8 mouse cellular contexts compared by ENCODE assay signal in genomic region chr14:16434396-16435171, GRCm38 (mm10).
DNase-seq lines count a peak whose midpoint lies in the region; ATAC-seq and TF ChIP-seq lines count a peak whose summit lies in the region.
"Had no signal": no experiment of that assay in that cellular context is flagged by ENCODE, and none has a peak within 500 bp of the region (broad histone marks: within the 10 kb centered on the region; RNA-seq: fewer than 3 reads in every experiment).

No protein-coding gene starts in this region.

- H3K4me1 ChIP-seq in MEL (ENCODE audit: control insufficient read depth in 1 of 2, insufficient read depth in 2 of 2, low read length in 2 of 2), result no peaks in the 10 kb centered on the region
- no peaks in the 10 kb centered on the region for H3K4me1 ChIP-seq in embryonic facial prominence, embryonic 10.5 days
- peaks cover 20% of the 10 kb centered on the region for H3K4me1 ChIP-seq in heart, embryonic 15.5 days (replicated peaks)
- no peaks in the 10 kb centered on the region for H3K4me1 ChIP-seq in lung, embryonic 15.5 days

- WGBS in embryonic facial prominence, embryonic 10.5 days, result 63% methylated on average over 3 of the region's 3 CpGs
- 71% methylated on average over 3 of the region's 3 CpGs for WGBS in heart, embryonic 15.5 days
- 80% methylated on average over 3 of the region's 3 CpGs for WGBS in lung, embryonic 15.5 days

- peak; percentile 76 for TF ChIP-seq RAD21 in MEL (IDR thresholded peaks at IDR 0.05; ENCODE audit: low read depth, low read length)

- H3K4me2 ChIP-seq in heart, embryonic 15.5 days, result no peak overlapping the region
- H3K4me2 ChIP-seq in lung, embryonic 15.5 days, result no peak overlapping the region
- H3K4me2 ChIP-seq: limb, embryonic 15.5 days had no signal

- H3K36me3 ChIP-seq in MEL (ENCODE audit: control insufficient read depth in 1 of 2, insufficient read depth in 2 of 2, low read length in 2 of 2), result peaks cover 0 to 4% of the 10 kb centered on the region in 2 experiments; a peak in 2 of 4 replicates
- H3K36me3 ChIP-seq in embryonic facial prominence, embryonic 10.5 days (replicated peaks), result peaks cover 71% of the 10 kb centered on the region
- peaks cover 16% of the 10 kb centered on the region for H3K36me3 ChIP-seq in heart, embryonic 15.5 days
- H3K36me3 ChIP-seq in lung, embryonic 15.5 days, result peaks cover 32% of the 10 kb centered on the region

- no peak overlapping the region for H3K9ac ChIP-seq in MEL (ENCODE audit: control insufficient read depth, low read depth, low read length, poor library complexity, severe bottlenecking)
- H3K9ac ChIP-seq in heart, embryonic 15.5 days, result no peak overlapping the region
- H3K9ac ChIP-seq in lung, embryonic 15.5 days, result no peak overlapping the region
- H3K9ac ChIP-seq: limb, embryonic 15.5 days had no signal

- peak; percentile 65 for DNase-seq in MEL (ENCODE audit: low read depth, low spot score)
- peak; percentile 74 for DNase-seq in adrenal gland, postnatal 14 days
- DNase-seq in embryonic facial prominence, embryonic 10.5 days (ENCODE audit: low spot score), result peak; percentile 66
- peak; percentile 70 for DNase-seq in kidney, postnatal 10 days
- peak; percentile 79 for DNase-seq in retina, embryonic 14.5 days (ENCODE audit: low spot score)

- TF ChIP-seq CTCF in MEL (IDR thresholded peaks at IDR 0.05 in 2 of 3, conservative IDR thresholded peaks at IDR 0.05 in 1 of 3; ENCODE audit: control insufficient read depth in 1 of 3, insufficient read depth in 1 of 3, low read depth in 2 of 3, low read length in 3 of 3, poor library complexity in 1 of 3, severe bottlenecking in 1 of 3), result peak; percentile 52 to 84 (median 69)

- no peaks in the 10 kb centered on the region for H3K79me2 ChIP-seq in MEL (ENCODE audit: control insufficient read depth, insufficient read depth, low read length, poor library complexity)

- no peak for TF ChIP-seq EP300 in MEL (IDR thresholded peaks at IDR 0.05; ENCODE audit: low read depth in 1 of 2, low read length in 2 of 2)

- H3K27ac ChIP-seq in MEL (ENCODE audit: control insufficient read depth, low read depth, low read length), result no peak overlapping the region
- H3K27ac ChIP-seq in embryonic facial prominence, embryonic 10.5 days (replicated peaks), result no peak overlapping the region
- peak overlapping the region; percentile 87 for H3K27ac ChIP-seq in heart, embryonic 15.5 days
- no peak overlapping the region for H3K27ac ChIP-seq in lung, embryonic 15.5 days
- H3K27ac ChIP-seq: limb, embryonic 15.5 days had no signal

- H3K27me3 ChIP-seq in MEL (ENCODE audit: control insufficient read depth in 1 of 2, insufficient read depth in 2 of 2, low read length in 2 of 2), result no peaks in the 10 kb centered on the region
- H3K27me3 ChIP-seq in embryonic facial prominence, embryonic 10.5 days (replicated peaks; ENCODE audit: low read depth, poor library complexity, severe bottlenecking), result no peaks in the 10 kb centered on the region
- H3K27me3 ChIP-seq in heart, embryonic 15.5 days, result no peaks in the 10 kb centered on the region
- no peaks in the 10 kb centered on the region for H3K27me3 ChIP-seq in lung, embryonic 15.5 days
- H3K27me3 ChIP-seq: limb, embryonic 15.5 days had no signal

- no peaks in the 10 kb centered on the region for H3K9me3 ChIP-seq in MEL (replicated peaks; ENCODE audit: insufficient read depth, low read length)
- no peaks in the 10 kb centered on the region for H3K9me3 ChIP-seq in embryonic facial prominence, embryonic 10.5 days
- H3K9me3 ChIP-seq in heart, embryonic 15.5 days (replicated peaks), result no peaks in the 10 kb centered on the region
- H3K9me3 ChIP-seq in lung, embryonic 15.5 days, result no peaks in the 10 kb centered on the region
- H3K9me3 ChIP-seq: limb, embryonic 15.5 days had no signal

- no peak overlapping the region for H3K4me3 ChIP-seq in MEL (ENCODE audit: control insufficient read depth in 1 of 2, insufficient read depth in 1 of 2, low read depth in 2 of 2, low read length in 2 of 2)
- no peak overlapping the region for H3K4me3 ChIP-seq in embryonic facial prominence, embryonic 10.5 days
- no peak overlapping the region for H3K4me3 ChIP-seq in heart, embryonic 15.5 days
- no peak overlapping the region for H3K4me3 ChIP-seq in lung, embryonic 15.5 days
- H3K4me3 ChIP-seq: limb, embryonic 15.5 days had no signal

- ATAC-seq in heart, embryonic 15.5 days (replicated peaks; ENCODE audit: insufficient number of reproducible peaks, insufficient read depth, low FRiP score, low read depth), result no peak
- 0 out of 2 replicates have a peak, but pooled peaks have one; percentile 37 for ATAC-seq in lung, embryonic 15.5 days (ENCODE audit: borderline replicate concordance, extremely low read depth, low FRiP score, low TSS enrichment)

- no peak for TF ChIP-seq POLR2A in MEL (IDR thresholded peaks at IDR 0.05; ENCODE audit: control insufficient read depth in 1 of 2, insufficient read depth in 1 of 2, low read depth in 1 of 2, low read length in 2 of 2, poor library complexity in 1 of 2)

TF ChIP-seq in MEL, 35 proteins besides CTCF, POLR2A, EP300 and RAD21:
- TF ChIP-seq SMC3 (IDR thresholded peaks at IDR 0.05; ENCODE audit: low read depth, low read length) (peak; percentile 76), CHD1 (IDR thresholded peaks at IDR 0.05; ENCODE audit: low read depth, low read length) (no peak), POLR2AphosphoS5 (IDR thresholded peaks at IDR 0.05; ENCODE audit: borderline replicate concordance, low read depth, low read length) (no peak), ZC3H11A (IDR thresholded peaks at IDR 0.05; ENCODE audit: low read depth, low read length) (peak; percentile 55)
